Mouse (Mus musculus) urinary bladder, postnatal 36 days (tissue): Measurements from ENCODE around the gene Faxc.

Experiments used
- DNase-seq, 2 experiments: peaks; one replicate each; pipeline ENCODE4 v3.0.0; 2022; ENCODE audit warnings: low spot score in 2 of 2, mixed read lengths in 1 of 2

Faxc gene

GRCm38 (mm10) chr4:21930971-21931771, at the start of gene Faxc:
Gene Faxc (plus strand): TSS chr4:21931329.
- peak; percentile 13 to 17 for DNase-seq

GRCm38 (mm10) chr4:21882806-21883205, 48.3 kb upstream of the Faxc start:
- DNase-seq = no peak

GRCm38 (mm10) chr4:21885831-21886230, 45.3 kb upstream of the Faxc start:
- no peak for DNase-seq

GRCm38 (mm10) chr4:21931772-21932630, 872 bp downstream of the Faxc start:
- DNase-seq = peak in 1 of 2 experiments; percentile 1

- no peak for DNase-seq
Observed at GRCm38 (mm10) chr4:21935378-21935777, 4.2 kb downstream of the Faxc start.

GRCm38 (mm10) chr4:21936424-21936823, 5.3 kb downstream of the Faxc start:
- DNase-seq = no peak

- no peak for DNase-seq
Observed at GRCm38 (mm10) chr4:21937890-21938289, 6.8 kb downstream of the Faxc start.

- DNase-seq = no peak
Observed at GRCm38 (mm10) chr4:21944672-21945071, 13.5 kb downstream of the Faxc start.

GRCm38 (mm10) chr4:21951444-21951843, 20.3 kb downstream of the Faxc start:
- peak in 1 of 2 experiments; percentile 5 for DNase-seq

GRCm38 (mm10) chr4:21952255-21952654, 21.1 kb downstream of the Faxc start:
- no peak for DNase-seq

GRCm38 (mm10) chr4:21957570-21958321, 26.6 kb downstream of the Faxc start:
- peak; percentile 4 to 13 for DNase-seq

- no peak for DNase-seq
Observed at GRCm38 (mm10) chr4:21971949-21972348, 40.8 kb downstream of the Faxc start.

- DNase-seq = no peak
Observed at GRCm38 (mm10) chr4:21974126-21974525, 43.0 kb downstream of the Faxc start.

- DNase-seq = no peak
Observed at GRCm38 (mm10) chr4:21980471-21980870, 49.3 kb downstream of the Faxc start.

GRCm38 (mm10) chr4:21982449-21982848, 51.3 kb downstream of the Faxc start:
- DNase-seq = no peak

- no peak for DNase-seq
Observed at GRCm38 (mm10) chr4:21986857-21987256, 55.7 kb downstream of the Faxc start.

- no peak for DNase-seq
Observed at GRCm38 (mm10) chr4:21987460-21987859, 56.3 kb downstream of the Faxc start.

- no peak for DNase-seq
Observed at GRCm38 (mm10) chr4:21989571-21990091, 58.5 kb downstream of the Faxc start.

- DNase-seq = no peak
Observed at GRCm38 (mm10) chr4:21990580-21991235, 59.6 kb downstream of the Faxc start.

- DNase-seq = peak; percentile 2 to 4
Observed at GRCm38 (mm10) chr4:22017656-22018379, 86.7 kb downstream of the Faxc start.
